Mouse (Mus musculus) liver, embryonic 14.5 days (tissue): ENCODE measurements at regions not wholly inside any gene's neighbourhood (a gene's known extent, or its start where the extent isn't known, plus 50 kb on each side); places are given as distances from the start of the nearest gene placed in this dataset.

ENCODE experiments used
- ATAC-seq: fragments of 200-750 bp; cut with Nextera tagmentation; 2 replicates; pipeline ENCODE4 v1.8.0; 2017; ENCODE audit warnings: moderate number of reproducible peaks, mild to moderate bottlenecking, moderate library complexity; ENCODE audit not compliant: insufficient read depth
- DNase-seq, 3 experiments: peaks; one replicate each; pipeline ENCODE4 v3.0.0-alpha.2; 2012 to 2013; ENCODE audit warnings: low read depth in 3 of 3, low spot score in 3 of 3
- H3K27ac ChIP-seq: fragments of 300-500 bp; sonication (generic); 2 replicates; pipeline ENCODE4 v1.5.1; 2014; ENCODE audit warnings: moderate library complexity, mild to moderate bottlenecking, control low read depth, inconsistent platforms
- H3K27me3 ChIP-seq: fragments of 300-500 bp; sonication (generic); 2 replicates; pipeline ENCODE4 v1.6.1; 2014; ENCODE audit warnings: mild to moderate bottlenecking, low read length, moderate library complexity; ENCODE audit not compliant: control insufficient read depth, insufficient read depth
- H3K36me3 ChIP-seq: fragments of 300-500 bp; sonication (generic); replicated peaks from 2 replicates; pipeline ENCODE4 v1.6.1; 2014; ENCODE audit warnings: low read depth; ENCODE audit not compliant: control insufficient read depth, insufficient read depth
- H3K4me1 ChIP-seq, 2 experiments: fragments of 200-500 bp in 1 of 2; fragments of 300-500 bp in 1 of 2; sonication (generic) in 1 of 2; replicated peaks; 2 replicates each; pipeline ENCODE4 v1.6.1; 2012 to 2014; ENCODE audit warnings: antibody characterized with exemption in 1 of 2, inconsistent platforms in 1 of 2, low read length in 1 of 2; ENCODE audit not compliant: control insufficient read depth in 2 of 2, insufficient read depth in 2 of 2
- H3K4me2 ChIP-seq: fragments of 300-500 bp; sonication (generic); 2 replicates; pipeline ENCODE4 v1.6.1; 2014; ENCODE audit warnings: low read depth, mild to moderate bottlenecking, control low read depth, moderate library complexity
- H3K4me3 ChIP-seq, 2 experiments: fragments of 200-500 bp in 1 of 2; fragments of 300-500 bp in 1 of 2; sonication (generic) in 1 of 2; 2 replicates each; pipeline ENCODE4 v1.5.1; 2012 to 2014; ENCODE audit warnings: low read depth in 2 of 2, low read length in 2 of 2, mild to moderate bottlenecking in 2 of 2, control low read depth in 1 of 2, inconsistent platforms in 1 of 2, moderate library complexity in 1 of 2; ENCODE audit not compliant: insufficient read depth in 1 of 2
- H3K9ac ChIP-seq: fragments of 300-500 bp; sonication (generic); replicated peaks from 2 replicates; pipeline ENCODE4 v1.6.1; 2014; ENCODE audit warnings: mild to moderate bottlenecking, control low read depth, moderate library complexity
- H3K9me3 ChIP-seq: fragments of 300-500 bp; sonication (generic); 2 replicates; pipeline ENCODE4 v1.6.1; 2016; ENCODE audit warnings: low read length, mixed read lengths; ENCODE audit not compliant: control insufficient read depth
- CTCF ChIP-seq: IDR thresholded peaks from 2 replicates; pipeline ENCODE4 v1.5.1; 2016; ENCODE audit warnings: antibody characterized with exemption, low read depth, control low read depth
- EP300 ChIP-seq: IDR thresholded peaks from 2 replicates; pipeline ENCODE4 v1.6.1; 2016; ENCODE audit warnings: antibody characterized with exemption, low read depth
- WGBS: fragments of 180-500 bp; shearing (Covaris S2); extraction: QIAGEN DNeasy Blood & Tissue Kit; methylation state at CpG from one replicate; pipeline ENCODE4 v1.1.7; 2014; ENCODE audit not compliant: insufficient replicate concordance; 5-methylcytosine and 5-hydroxymethylcytosine counted together

GRCm38 (mm10) chr4:58715846-58716245 lies 71.7 kb downstream of the Olfr267 start:
- H3K27ac ChIP-seq = no peak overlapping the region
- H3K9me3 ChIP-seq = no peaks in the 10 kb centered on the region
- no peaks in the 10 kb centered on the region for H3K27me3 ChIP-seq
- no peak overlapping the region for H3K9ac ChIP-seq
- TF ChIP-seq EP300 = no peak
- 62% methylated on average over 8 of the region's 8 CpGs for WGBS
- H3K36me3 ChIP-seq = no peaks in the 10 kb centered on the region
- no peaks in the 10 kb centered on the region for H3K4me1 ChIP-seq
- no peak overlapping the region for H3K4me2 ChIP-seq
- ATAC-seq (no peak), DNase-seq (no peak)
- no peak overlapping the region for H3K4me3 ChIP-seq

GRCm38 (mm10) chr4:58714221-58714620 lies 73.3 kb downstream of the Olfr267 start:
- Histone ChIP-seq H3K4me3 (no peak overlapping the region), H3K36me3 (no peaks in the 10 kb centered on the region), H3K27ac (no peak overlapping the region), H3K4me1 (no peaks in the 10 kb centered on the region), H3K9me3 (no peaks in the 10 kb centered on the region), H3K27me3 (no peaks in the 10 kb centered on the region), H3K9ac (no peak overlapping the region), H3K4me2 (no peak overlapping the region)
- WGBS = 58% methylated on average over 13 of the region's 13 CpGs
- ATAC-seq (no peak), DNase-seq (no peak)
- no peak for TF ChIP-seq CTCF

DNA sequence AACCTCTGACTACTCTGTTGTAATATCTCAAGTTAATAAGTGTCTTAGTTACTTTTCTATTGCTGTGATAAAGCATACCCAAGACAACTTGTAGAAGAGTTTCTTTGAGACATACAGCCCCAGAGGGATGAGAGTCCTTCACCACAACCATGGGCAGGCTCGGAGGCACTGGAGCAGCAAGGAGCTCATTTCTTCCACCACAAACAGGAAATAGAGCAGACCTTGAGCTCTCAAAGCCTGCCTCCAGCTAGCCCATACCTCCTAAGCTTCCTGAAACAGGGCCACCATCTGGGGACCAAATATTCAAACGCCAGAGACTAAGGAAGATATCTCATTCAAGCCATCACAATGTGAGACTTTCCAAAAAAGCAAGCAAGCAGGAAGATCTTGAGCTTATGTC lies 74.6 kb downstream of the Olfr267 start:
- Histone ChIP-seq H3K27ac (no peak overlapping the region), H3K36me3 (no peaks in the 10 kb centered on the region), H3K9ac (no peak overlapping the region), H3K9me3 (no peaks in the 10 kb centered on the region), H3K4me3 (no peak overlapping the region), H3K4me2 (no peak overlapping the region), H3K4me1 (no peaks in the 10 kb centered on the region), H3K27me3 (no peaks in the 10 kb centered on the region)
- TF ChIP-seq CTCF (no peak), EP300 (no peak)
- no peak for DNase-seq
- no peak for ATAC-seq
- 10% methylated on average over 2 of the region's 2 CpGs for WGBS

DNA sequence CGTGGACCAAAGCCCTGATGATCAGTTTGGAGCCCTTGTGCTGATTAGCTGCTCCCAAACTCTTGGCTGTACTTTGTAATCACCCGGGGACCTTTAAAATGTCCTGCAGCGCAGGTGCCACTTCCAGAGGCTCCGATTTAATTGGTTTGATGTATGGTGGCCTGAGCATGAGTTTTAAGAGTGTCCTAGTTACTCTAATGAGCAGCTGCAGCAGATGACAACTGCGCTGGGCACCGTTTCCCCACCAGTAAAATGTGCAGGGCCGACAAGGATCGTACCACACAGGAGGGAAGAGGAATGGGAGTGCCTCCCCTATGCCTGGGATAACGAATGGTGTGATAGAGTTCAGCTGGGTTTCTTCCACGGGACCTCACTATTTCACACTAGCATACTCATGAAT lies 75.3 kb downstream of the Olfr267 start:
- Histone ChIP-seq H3K9ac (no peak overlapping the region), H3K4me1 (no peaks in the 10 kb centered on the region), H3K27ac (no peak overlapping the region), H3K4me2 (no peak overlapping the region), H3K36me3 (no peaks in the 10 kb centered on the region), H3K9me3 (no peaks in the 10 kb centered on the region), H3K4me3 (no peak overlapping the region), H3K27me3 (no peaks in the 10 kb centered on the region)
- TF ChIP-seq CTCF = no peak
- TF ChIP-seq EP300 = no peak
- WGBS = 63% methylated on average over 10 of the region's 10 CpGs
- DNase-seq (no peak), ATAC-seq (no peak)

DNA sequence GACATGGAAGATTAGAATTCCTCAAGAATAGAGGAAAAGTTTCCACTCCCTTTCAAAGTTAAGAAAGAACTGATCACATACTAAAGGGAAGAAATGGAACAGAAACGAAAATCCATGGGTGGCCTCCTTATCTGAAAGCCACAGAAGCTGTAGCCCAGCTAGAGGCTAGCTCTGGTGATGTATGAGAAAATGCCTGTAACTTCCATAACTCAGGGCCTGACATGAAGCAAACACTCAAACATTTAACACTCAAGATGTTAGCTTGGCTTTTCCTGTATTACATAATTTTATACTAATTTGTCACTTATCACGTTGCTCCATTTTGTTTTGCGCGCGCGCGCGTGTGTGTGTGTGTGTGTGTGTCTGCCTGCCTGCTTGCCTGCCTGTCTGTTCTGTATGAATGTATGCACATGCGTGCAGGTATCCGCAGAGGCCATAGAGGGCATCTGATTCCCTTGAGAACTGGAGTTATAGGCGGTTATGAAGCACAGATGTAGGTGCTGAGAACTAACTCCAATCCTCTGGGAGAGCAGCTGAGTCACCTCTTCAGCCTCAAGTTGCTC lies 88.2 kb downstream of the Olfr267 start:
- no peaks in the 10 kb centered on the region for H3K9me3 ChIP-seq
- H3K4me3 ChIP-seq = no peak overlapping the region
- WGBS = 67% methylated on average over 11 of the region's 11 CpGs
- H3K4me2 ChIP-seq = no peak overlapping the region
- ATAC-seq = no peak
- H3K4me1 ChIP-seq = no peaks in the 10 kb centered on the region
- no peaks in the 10 kb centered on the region for H3K27me3 ChIP-seq
- DNase-seq = no peak
- no peaks in the 10 kb centered on the region for H3K36me3 ChIP-seq
- H3K9ac ChIP-seq = no peak overlapping the region
- TF ChIP-seq CTCF (no peak), EP300 (no peak)
- H3K27ac ChIP-seq = no peak overlapping the region

GRCm38 (mm10) chr4:58698828-58699227 lies 88.7 kb downstream of the Olfr267 start:
- 35% methylated on average over 5 of the region's 5 CpGs for WGBS
- ATAC-seq (no peak), DNase-seq (no peak)
- no peaks in the 10 kb centered on the region for H3K9me3 ChIP-seq
- H3K36me3 ChIP-seq = no peaks in the 10 kb centered on the region
- H3K4me1 ChIP-seq = no peaks in the 10 kb centered on the region
- H3K4me2 ChIP-seq = no peak overlapping the region
- no peak overlapping the region for H3K9ac ChIP-seq
- H3K4me3 ChIP-seq = no peak overlapping the region
- H3K27ac ChIP-seq = no peak overlapping the region
- no peak for TF ChIP-seq EP300
- no peak for TF ChIP-seq CTCF
- no peaks in the 10 kb centered on the region for H3K27me3 ChIP-seq
